Mouse (Mus musculus): Measurements from ENCODE around the gene 1700122O11Rik. TPM values are rescaled to one million over a fixed set of nuclear protein-coding genes. Genes with fewer than 3 reads are reported as not detected.

Gene 1700122O11Rik
- total RNA-seq, 4 experiments from 2014 or later, result not detected

Other genes starting within 250 kb of the 1700122O11Rik start
- 1 to 10 TPM in 1 of 4 experiments, under 1 TPM in 3; 0.32 to 1.4 (median 0.55) TPM for gene Mdfi, start 203.6 kb downstream of the 1700122O11Rik start, total RNA-seq (2022)
- 1 to 10 TPM; 5.9 to 7.8 (median 6.6) TPM for gene Foxp4, start 113.6 kb downstream of the 1700122O11Rik start, total RNA-seq (2022)
- not detected for gene 1700067P10Rik, start 51.0 kb upstream of the 1700122O11Rik start, total RNA-seq (2022)
- not detected for gene 9830107B12Rik, start 108.0 kb upstream of the 1700122O11Rik start, total RNA-seq (2022)
- gene A530064D06Rik, start 129.0 kb upstream of the 1700122O11Rik start, total RNA-seq (2022), result not detected
- gene Trem1, start 194.5 kb upstream of the 1700122O11Rik start, total RNA-seq (2022), result not detected
- not detected for gene Trem3, start 209.5 kb upstream of the 1700122O11Rik start, total RNA-seq (2022)
- gene Treml4, start 226.0 kb upstream of the 1700122O11Rik start, total RNA-seq (2022), result not detected